Mouse (Mus musculus): ENCODE data around the gene Dennd1a. TPM values are rescaled to one million over a fixed set of nuclear protein-coding genes. Genes with fewer than 3 reads are reported as not detected.

Dennd1a gene
- total and polyA plus RNA-seq, 2 experiments from 2014 or later: 16.7 to 52.1 TPM

DNA sequence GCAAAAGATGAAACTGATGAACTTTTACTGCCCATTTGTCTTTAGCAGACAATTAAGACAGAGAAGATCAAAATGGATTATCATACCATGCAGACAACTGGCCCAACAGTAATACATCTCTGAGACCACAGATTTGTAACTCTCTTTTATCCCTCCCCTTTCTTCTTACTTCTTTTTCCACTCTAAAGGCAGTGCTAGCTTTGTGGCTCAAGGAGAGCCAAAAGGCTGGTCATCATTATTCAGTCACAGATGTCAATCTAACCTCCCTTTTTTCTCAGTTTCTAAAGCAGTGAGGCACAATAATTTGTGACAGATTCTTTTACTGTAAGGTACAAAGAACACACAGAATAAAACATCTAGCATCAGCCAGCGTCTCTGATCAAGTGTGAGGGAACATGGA, 130.2 kb downstream of the Dennd1a start:
- no peaks in the 10 kb centered on the region for H3K9me3 ChIP-seq (ENCODE audit: low read length)
- 0 out of 2 replicates have a peak, but pooled peaks cover 2% of the 10 kb centered on the region for H3K4me1 ChIP-seq (ENCODE audit: insufficient read depth)
- 9% methylated on average over 1 of the region's 1 CpGs for WGBS
- no peaks in the 10 kb centered on the region for H3K27me3 ChIP-seq (ENCODE audit: insufficient read depth, low read length)
- H3K27ac ChIP-seq (ENCODE audit: low read depth, low read length): no peak overlapping the region
- no peak overlapping the region for H3K4me2 ChIP-seq (ENCODE audit: low read depth)
- ATAC-seq (no peak), DNase-seq (no peak)
- no peak for TF ChIP-seq CTCF (IDR thresholded peaks at IDR 0.05; ENCODE audit: low read depth)
- no peak overlapping the region for H3K4me3 ChIP-seq (ENCODE audit: low read depth, low read length)
- no peak overlapping the region for H3K9ac ChIP-seq
- no peaks in the 10 kb centered on the region for H3K36me3 ChIP-seq (ENCODE audit: insufficient read depth)

DNA sequence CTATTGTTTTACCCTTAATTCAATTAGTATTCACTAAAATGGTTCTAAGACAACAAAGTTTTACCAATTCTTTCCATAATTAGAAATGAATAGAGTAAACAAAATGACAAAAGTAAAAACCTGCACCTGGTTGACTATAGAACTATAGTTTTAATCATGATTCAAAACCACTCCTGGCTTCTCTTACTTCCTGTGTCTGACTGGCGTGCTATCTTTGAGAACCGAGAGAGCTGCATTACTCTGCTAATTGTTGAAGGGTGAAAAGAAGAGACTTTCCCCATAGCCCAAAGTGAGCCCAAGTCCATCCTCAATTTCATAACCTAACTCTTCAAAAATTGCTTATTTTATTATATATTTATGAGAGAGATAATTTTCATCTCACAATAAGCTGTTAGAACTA, 131.2 kb downstream of the Dennd1a start:
- no peaks in the 10 kb centered on the region for H3K9me3 ChIP-seq (ENCODE audit: low read length)
- WGBS: 37% methylated on average over 2 of the region's 2 CpGs
- 0 out of 2 replicates have a peak, but pooled peaks cover 2% of the 10 kb centered on the region for H3K4me1 ChIP-seq (ENCODE audit: insufficient read depth)
- TF ChIP-seq CTCF (IDR thresholded peaks at IDR 0.05; ENCODE audit: low read depth): no peak
- no peaks in the 10 kb centered on the region for H3K36me3 ChIP-seq (ENCODE audit: insufficient read depth)
- H3K9ac ChIP-seq: no peak overlapping the region
- no peak for DNase-seq
- no peak overlapping the region for H3K4me2 ChIP-seq (ENCODE audit: low read depth)
- ATAC-seq: no peak
- no peak overlapping the region for H3K4me3 ChIP-seq (ENCODE audit: low read depth, low read length)
- H3K27me3 ChIP-seq (ENCODE audit: insufficient read depth, low read length): no peaks in the 10 kb centered on the region
- H3K27ac ChIP-seq (ENCODE audit: low read depth, low read length): no peak overlapping the region

DNA sequence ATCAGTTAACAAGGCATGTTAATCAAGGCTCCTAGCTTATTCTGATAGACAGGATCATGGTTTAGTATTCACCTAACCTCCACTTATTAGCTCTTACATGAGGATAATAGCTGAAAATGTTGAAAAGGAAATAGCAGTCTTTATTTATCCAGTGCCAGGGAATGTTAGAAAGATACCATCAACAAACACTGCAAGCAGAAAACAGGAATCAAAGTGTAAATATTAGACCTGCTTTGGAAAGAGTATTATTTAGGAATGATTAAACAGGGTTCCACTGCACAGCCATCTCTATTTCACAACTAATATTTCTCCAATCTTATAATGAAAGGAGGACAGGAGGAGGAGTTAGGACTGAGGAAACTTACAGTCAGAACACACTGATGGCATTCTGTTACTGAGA, 142.4 kb downstream of the Dennd1a start:
- DNase-seq (no peak), ATAC-seq (no peak; the same call in 1 of the 2 replicates)
- H3K4me2 ChIP-seq (ENCODE audit: low read depth): no peak overlapping the region
- H3K9ac ChIP-seq: no peak overlapping the region
- H3K9me3 ChIP-seq (ENCODE audit: low read length): no peaks in the 10 kb centered on the region
- TF ChIP-seq CTCF (IDR thresholded peaks at IDR 0.05; ENCODE audit: low read depth): no peak
- H3K36me3 ChIP-seq (ENCODE audit: insufficient read depth): no peaks in the 10 kb centered on the region
- H3K4me3 ChIP-seq (ENCODE audit: low read depth, low read length): no peak overlapping the region
- no peaks in the 10 kb centered on the region for H3K27me3 ChIP-seq (ENCODE audit: insufficient read depth, low read length)
- peaks cover 15% of the 10 kb centered on the region for H3K4me1 ChIP-seq (ENCODE audit: insufficient read depth)
- H3K27ac ChIP-seq (ENCODE audit: low read depth, low read length): peak overlapping the region; percentile 24

DNA sequence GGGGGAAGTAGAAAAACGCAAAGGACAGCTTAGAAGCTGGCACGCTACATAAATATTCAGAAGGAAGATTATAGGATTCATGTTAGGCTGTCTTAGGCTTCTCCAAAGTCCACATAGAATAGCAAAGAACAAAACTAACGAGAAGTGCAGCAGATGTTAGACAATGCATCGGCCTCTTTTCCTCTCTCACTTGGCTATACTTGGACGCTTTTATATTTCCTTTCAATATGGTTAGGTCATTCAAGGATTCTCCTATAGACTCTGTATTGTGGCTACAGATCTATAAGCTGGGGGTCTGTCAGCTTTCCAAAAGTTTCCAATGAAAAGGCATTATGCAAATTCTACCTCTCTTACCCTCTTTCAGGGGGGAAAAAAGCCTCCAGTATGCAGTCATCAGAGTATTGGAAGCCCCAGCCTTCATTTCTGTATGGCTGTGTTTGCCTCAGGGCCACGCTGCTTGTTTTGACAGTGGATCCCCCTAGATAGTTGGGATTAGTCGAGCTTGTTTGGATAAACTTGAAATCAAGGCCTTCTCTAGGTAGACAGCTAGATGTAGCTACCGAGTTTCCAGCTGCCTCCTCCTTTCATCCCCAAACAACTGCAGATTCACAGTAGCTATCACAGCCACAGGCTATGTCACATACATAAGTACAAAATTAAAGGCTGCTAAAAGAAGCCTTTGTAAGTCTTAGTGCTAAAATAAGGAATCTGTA, 143.0 kb downstream of the Dennd1a start:
- peak overlapping the region; percentile 24 for H3K27ac ChIP-seq (ENCODE audit: low read depth, low read length)
- H3K4me2 ChIP-seq (ENCODE audit: low read depth): no peak overlapping the region
- H3K4me1 ChIP-seq (ENCODE audit: insufficient read depth): peaks cover 15% of the 10 kb centered on the region
- WGBS: 11% methylated on average over 8 of the region's 8 CpGs
- H3K36me3 ChIP-seq (ENCODE audit: insufficient read depth): no peaks in the 10 kb centered on the region
- H3K27me3 ChIP-seq (ENCODE audit: insufficient read depth, low read length): no peaks in the 10 kb centered on the region
- no peak overlapping the region for H3K4me3 ChIP-seq (ENCODE audit: low read depth, low read length)
- TF ChIP-seq CTCF (IDR thresholded peaks at IDR 0.05; ENCODE audit: low read depth): no peak
- peak; percentile 49 for DNase-seq
- ATAC-seq: peak; percentile 59; the same call in 1 of the 2 replicates
- H3K9me3 ChIP-seq (ENCODE audit: low read length): no peaks in the 10 kb centered on the region
- no peak overlapping the region for H3K9ac ChIP-seq

DNA sequence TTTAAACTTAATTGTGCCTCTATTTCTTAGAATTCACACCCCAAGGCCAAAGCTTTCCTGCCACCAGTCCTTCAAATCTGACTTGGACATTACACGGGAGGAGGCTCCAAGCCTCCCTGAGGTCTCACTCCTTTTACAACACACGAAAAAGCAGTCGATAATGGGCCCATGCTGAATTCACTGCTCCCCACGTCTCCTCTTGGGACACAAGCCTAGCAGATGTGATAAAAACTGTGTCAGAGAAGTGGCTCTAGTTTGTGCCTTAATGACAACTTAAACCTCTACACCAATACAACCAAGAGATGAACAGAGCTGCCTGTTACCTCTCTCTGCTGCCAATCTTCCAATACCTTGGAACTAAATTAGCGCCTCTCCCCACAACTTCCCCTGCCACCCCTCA, 144.3 kb downstream of the Dennd1a start:
- Histone ChIP-seq H3K27ac (ENCODE audit: low read depth, low read length) (peak overlapping the region; percentile 24; the same call in 1 of the 2 replicates), H3K9me3 (ENCODE audit: low read length) (no peaks in the 10 kb centered on the region), H3K4me2 (ENCODE audit: low read depth) (no peak overlapping the region), H3K4me3 (ENCODE audit: low read depth, low read length) (no peak overlapping the region), H3K27me3 (ENCODE audit: insufficient read depth, low read length) (no peaks in the 10 kb centered on the region), H3K36me3 (ENCODE audit: insufficient read depth) (no peaks in the 10 kb centered on the region), H3K4me1 (ENCODE audit: insufficient read depth) (peaks cover 15% of the 10 kb centered on the region), H3K9ac (no peak overlapping the region)
- 21% methylated on average over 5 of the region's 5 CpGs for WGBS
- ATAC-seq: no peak
- no peak for TF ChIP-seq CTCF (IDR thresholded peaks at IDR 0.05; ENCODE audit: low read depth)
- DNase-seq: no peak

DNA sequence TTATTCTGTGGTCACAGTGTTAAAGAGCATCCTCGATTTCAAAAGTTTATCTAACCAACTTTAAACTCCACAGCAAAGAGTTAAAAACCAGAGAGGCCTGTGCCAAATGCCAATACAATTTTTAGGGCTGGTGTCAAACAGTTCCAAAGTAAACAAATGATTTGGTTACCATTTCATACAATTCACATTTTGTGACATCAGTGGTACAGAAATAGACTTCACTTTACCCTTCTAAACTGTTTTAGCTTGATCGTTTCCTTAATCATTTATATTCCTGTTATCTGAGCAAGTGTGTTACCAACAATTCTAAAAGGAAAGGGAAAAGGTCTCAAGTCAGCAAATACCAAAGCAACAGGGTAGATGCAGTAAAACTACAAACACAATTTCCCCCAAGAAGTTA, 145.0 kb downstream of the Dennd1a start:
- Histone ChIP-seq H3K27me3 (ENCODE audit: insufficient read depth, low read length) (no peaks in the 10 kb centered on the region), H3K36me3 (ENCODE audit: insufficient read depth) (no peaks in the 10 kb centered on the region), H3K4me3 (ENCODE audit: low read depth, low read length) (no peak overlapping the region), H3K4me2 (ENCODE audit: low read depth) (no peak overlapping the region), H3K9ac (no peak overlapping the region), H3K9me3 (ENCODE audit: low read length) (no peaks in the 10 kb centered on the region), H3K4me1 (ENCODE audit: insufficient read depth) (peaks cover 15% of the 10 kb centered on the region), H3K27ac (ENCODE audit: low read depth, low read length) (no peak overlapping the region)
- ATAC-seq: no peak
- no peak for DNase-seq
- 34% methylated on average over 2 of the region's 2 CpGs for WGBS
- no peak for TF ChIP-seq CTCF (IDR thresholded peaks at IDR 0.05; ENCODE audit: low read depth)

DNA sequence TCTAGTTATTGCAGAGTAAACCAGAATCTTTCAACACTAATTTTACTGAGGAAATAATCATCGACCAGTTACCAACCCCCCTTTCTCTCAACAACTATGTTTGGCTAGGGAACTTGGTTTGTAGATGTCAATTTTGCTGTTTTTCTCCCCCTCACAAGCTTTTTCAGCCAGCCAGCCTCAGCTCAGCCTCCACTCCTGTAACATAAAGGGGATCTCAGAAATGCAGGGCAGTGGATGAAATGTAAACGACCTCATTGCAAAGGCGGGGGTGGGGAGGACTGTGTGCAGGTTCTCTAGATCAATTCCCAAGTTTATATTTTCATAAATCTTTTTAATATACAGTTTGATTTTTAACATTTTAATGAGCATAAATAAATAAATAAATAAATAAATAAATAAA, 147.7 kb downstream of the Dennd1a start:
- no peaks in the 10 kb centered on the region for H3K9me3 ChIP-seq (ENCODE audit: low read length)
- no peak overlapping the region for H3K4me2 ChIP-seq (ENCODE audit: low read depth)
- no peak overlapping the region for H3K4me3 ChIP-seq (ENCODE audit: low read depth, low read length)
- TF ChIP-seq CTCF (IDR thresholded peaks at IDR 0.05; ENCODE audit: low read depth): no peak
- WGBS: 29% methylated on average over 3 of the region's 3 CpGs
- no peak overlapping the region for H3K9ac ChIP-seq
- no peak overlapping the region for H3K27ac ChIP-seq (ENCODE audit: low read depth, low read length)
- no peaks in the 10 kb centered on the region for H3K36me3 ChIP-seq (ENCODE audit: insufficient read depth)
- no peak for ATAC-seq
- H3K4me1 ChIP-seq (ENCODE audit: insufficient read depth): peaks cover 13% of the 10 kb centered on the region
- no peak for DNase-seq
- H3K27me3 ChIP-seq (ENCODE audit: insufficient read depth, low read length): no peaks in the 10 kb centered on the region

Data from forebrain, postnatal 0 days (tissue).